Mouse (Mus musculus) MEL (cell line): Measurements from ENCODE around the gene Sh2b2. TPM values are rescaled to one million over a fixed set of nuclear protein-coding genes. Genes with fewer than 3 reads are reported as not detected.
A peak's percentile ranks its signal among the peaks of the same experiment; 100 is the strongest.

ENCODE experiments used
- DNase-seq: peaks from one replicate; pipeline ENCODE4 v3.0.0; 2011; ENCODE audit warnings: low read depth, low spot score
- H3K27ac ChIP-seq: 2 replicates; pipeline ENCODE4 v1.5.1; 2012; ENCODE audit warnings: low read depth, mild to moderate bottlenecking, control low read depth, low read length, moderate library complexity; ENCODE audit not compliant: control insufficient read depth
- H3K27me3 ChIP-seq, 2 experiments: fragments of 150-350 bp in 1 of 2; sonication (generic) in 1 of 2; 2 replicates each; pipeline ENCODE4 v1.6.1; 2012; ENCODE audit warnings: low read length in 2 of 2, mild to moderate bottlenecking in 2 of 2, improper control_type of control experiment in 1 of 2, moderate library complexity in 1 of 2; ENCODE audit not compliant: insufficient read depth in 2 of 2, control insufficient read depth in 1 of 2
- H3K36me3 ChIP-seq, 2 experiments: 2 replicates each; pipeline ENCODE4 v1.6.1; 2012 to 2014; ENCODE audit warnings: low read length in 2 of 2, improper control_type of control experiment in 1 of 2, inconsistent platforms in 1 of 2, mild to moderate bottlenecking in 1 of 2; ENCODE audit not compliant: insufficient read depth in 2 of 2, control insufficient read depth in 1 of 2
- H3K4me1 ChIP-seq, 2 experiments: fragments of 150-350 bp in 1 of 2; sonication (generic) in 1 of 2; 2 replicates each; pipeline ENCODE4 v1.6.1; 2012; ENCODE audit warnings: low read length in 2 of 2, improper control_type of control experiment in 1 of 2, mild to moderate bottlenecking in 1 of 2; ENCODE audit not compliant: insufficient read depth in 2 of 2, control insufficient read depth in 1 of 2
- H3K4me3 ChIP-seq, 2 experiments: fragments of 150-350 bp in 1 of 2; sonication (generic) in 1 of 2; 2 replicates each; pipeline ENCODE4 v1.5.1; 2012; ENCODE audit warnings: low read depth in 2 of 2, low read length in 2 of 2, mild to moderate bottlenecking in 2 of 2, moderate library complexity in 2 of 2, control low read depth in 1 of 2, improper control_type of control experiment in 1 of 2; ENCODE audit not compliant: control insufficient read depth in 1 of 2, insufficient read depth in 1 of 2
- H3K79me2 ChIP-seq: 2 replicates; pipeline ENCODE4 v1.6.1; 2012; ENCODE audit warnings: mild to moderate bottlenecking, low read length, moderate library complexity; ENCODE audit not compliant: control insufficient read depth, poor library complexity, insufficient read depth
- H3K9ac ChIP-seq: 2 replicates; pipeline ENCODE4 v1.6.1; 2012; ENCODE audit warnings: low read depth, mild to moderate bottlenecking, control low read depth, low read length, moderate library complexity; ENCODE audit not compliant: control insufficient read depth, poor library complexity, severe bottlenecking
- H3K9me3 ChIP-seq: fragments of 150-350 bp; sonication (generic); replicated peaks from 2 replicates; pipeline ENCODE4 v1.6.1; 2012; ENCODE audit warnings: mild to moderate bottlenecking, low read length, improper control_type of control experiment, moderate library complexity; ENCODE audit not compliant: insufficient read depth
- BHLHE40 ChIP-seq: IDR thresholded peaks from 2 replicates; pipeline ENCODE4 v1.6.1; 2012; ENCODE audit warnings: low read depth, mild to moderate bottlenecking, inconsistent platforms, low read length, improper control_type of control experiment, borderline replicate concordance
- CHD1 ChIP-seq: IDR thresholded peaks from 2 replicates; pipeline ENCODE4 v1.6.1; 2012; ENCODE audit warnings: low read depth, mild to moderate bottlenecking, inconsistent platforms, low read length, improper control_type of control experiment
- CTCF ChIP-seq, 3 experiments: IDR thresholded peaks in 2 of 3; conservative IDR thresholded peaks in 1 of 3; 2 replicates each; pipeline ENCODE4 v1.5.1; 2011 to 2012; ENCODE audit warnings: low read length in 3 of 3, low read depth in 2 of 3, mild to moderate bottlenecking in 2 of 3, improper control_type of control experiment in 1 of 3, inconsistent platforms in 1 of 3, mixed read lengths in 1 of 3, moderate library complexity in 1 of 3; ENCODE audit not compliant: control insufficient read depth in 1 of 3, insufficient read depth in 1 of 3, poor library complexity in 1 of 3, severe bottlenecking in 1 of 3
- ETS1 ChIP-seq: IDR thresholded peaks from 2 replicates; pipeline ENCODE4 v1.6.1; 2012; ENCODE audit warnings: low read depth, mild to moderate bottlenecking, inconsistent platforms, low read length, improper control_type of control experiment, moderate library complexity
- GATA1 ChIP-seq: IDR thresholded peaks from 2 replicates; pipeline ENCODE4 v1.6.1; 2011; ENCODE audit warnings: low read depth, low read length, improper control_type of control experiment
- HCFC1 ChIP-seq: IDR thresholded peaks from 2 replicates; pipeline ENCODE4 v1.6.1; 2012; ENCODE audit warnings: low read depth, mild to moderate bottlenecking, inconsistent platforms, low read length, improper control_type of control experiment, moderate library complexity
- KAT2A ChIP-seq: conservative IDR thresholded peaks from 2 replicates; pipeline ENCODE4 v1.6.1; 2012; ENCODE audit warnings: low read depth, low read length, improper control_type of control experiment, inconsistent platforms
- MAFK ChIP-seq: IDR thresholded peaks from 2 replicates; pipeline ENCODE4 v1.6.1; 2011; ENCODE audit warnings: low read depth, mild to moderate bottlenecking, low read length, improper control_type of control experiment, borderline replicate concordance
- MAX ChIP-seq: IDR thresholded peaks from 2 replicates; pipeline ENCODE4 v1.6.1; 2011; ENCODE audit warnings: low read length, improper control_type of control experiment
- MAZ ChIP-seq: IDR thresholded peaks from 2 replicates; pipeline ENCODE4 v1.6.1; 2012; ENCODE audit warnings: low read depth, mild to moderate bottlenecking, inconsistent platforms, low read length, improper control_type of control experiment
- MXI1 ChIP-seq: IDR thresholded peaks from 2 replicates; pipeline ENCODE4 v1.6.1; 2011; ENCODE audit warnings: mild to moderate bottlenecking, low read depth, low read length, improper control_type of control experiment
- MYB ChIP-seq: IDR thresholded peaks from 2 replicates; pipeline ENCODE4 v1.6.1; 2011; ENCODE audit warnings: mild to moderate bottlenecking, low read depth, low read length, improper control_type of control experiment
- MYC ChIP-seq: IDR thresholded peaks from 2 replicates; pipeline ENCODE4 v1.6.1; 2011; ENCODE audit warnings: low read depth, mild to moderate bottlenecking, low read length, improper control_type of control experiment, moderate library complexity
- NELFE ChIP-seq: IDR thresholded peaks from 2 replicates; pipeline ENCODE4 v1.6.1; 2011; ENCODE audit warnings: low read depth, low read length, improper control_type of control experiment
- NRF1 ChIP-seq: IDR thresholded peaks from 2 replicates; pipeline ENCODE4 v1.6.1; 2014; ENCODE audit warnings: low read depth, mild to moderate bottlenecking, inconsistent platforms, low read length, improper control_type of control experiment, moderate library complexity; ENCODE audit not compliant: poor library complexity, insufficient read depth, severe bottlenecking
- POLR2A ChIP-seq, 2 experiments: IDR thresholded peaks; 2 replicates each; pipeline ENCODE4 v1.6.1; 2011 to 2012; ENCODE audit warnings: low read length in 2 of 2, mild to moderate bottlenecking in 2 of 2, control low read depth in 1 of 2, improper control_type of control experiment in 1 of 2, low read depth in 1 of 2, moderate library complexity in 1 of 2; ENCODE audit not compliant: control insufficient read depth in 1 of 2, insufficient read depth in 1 of 2, poor library complexity in 1 of 2
- RCOR1 ChIP-seq: IDR thresholded peaks from 2 replicates; pipeline ENCODE4 v1.6.1; 2012; ENCODE audit warnings: low read depth, mild to moderate bottlenecking, inconsistent platforms, low read length, improper control_type of control experiment
- SIN3A ChIP-seq: IDR thresholded peaks from 2 replicates; pipeline ENCODE4 v1.6.1; 2012; ENCODE audit warnings: low read length, improper control_type of control experiment, inconsistent platforms
- TBP ChIP-seq: IDR thresholded peaks from 2 replicates; pipeline ENCODE4 v1.8.0; 2011; ENCODE audit warnings: low read depth, low read length, improper control_type of control experiment
- UBTF ChIP-seq: IDR thresholded peaks from 2 replicates; pipeline ENCODE4 v1.6.1; 2012; ENCODE audit warnings: low read depth, mild to moderate bottlenecking, inconsistent platforms, low read length, improper control_type of control experiment, moderate library complexity, borderline replicate concordance; ENCODE audit not compliant: insufficient read depth
- USF1 ChIP-seq: IDR thresholded peaks from 2 replicates; pipeline ENCODE4 v1.6.1; 2014; ENCODE audit warnings: low read depth, mild to moderate bottlenecking, inconsistent platforms, low read length, improper control_type of control experiment, moderate library complexity
- USF2 ChIP-seq, 2 experiments: IDR thresholded peaks; 2 replicates each; pipeline ENCODE4 v1.6.1; 2011 to 2012; ENCODE audit warnings: improper control_type of control experiment in 2 of 2, low read length in 2 of 2, borderline replicate concordance in 1 of 2, inconsistent platforms in 1 of 2, low read depth in 1 of 2, mild to moderate bottlenecking in 1 of 2; ENCODE audit not compliant: insufficient read depth in 1 of 2
- ZC3H11A ChIP-seq: IDR thresholded peaks from 2 replicates; pipeline ENCODE4 v1.6.1; 2012; ENCODE audit warnings: low read depth, mild to moderate bottlenecking, inconsistent platforms, low read length, improper control_type of control experiment
- ZMIZ1 ChIP-seq: IDR thresholded peaks from 2 replicates; pipeline ENCODE4 v1.6.1; 2012; ENCODE audit warnings: low read depth, mild to moderate bottlenecking, inconsistent platforms, low read length, improper control_type of control experiment, moderate library complexity
- ZNF384 ChIP-seq: IDR thresholded peaks from 2 replicates; pipeline ENCODE4 v1.6.1; 2012; ENCODE audit warnings: low read depth, mild to moderate bottlenecking, inconsistent platforms, low read length, improper control_type of control experiment
- polyA plus RNA-seq, 2 experiments: library from polyadenylated mRNA; stranded (reverse) in 1 of 2; unstranded in 1 of 2; fragments of >175 nt in 1 of 2; fragments of >200 nt in 1 of 2; gene quantifications; 2 replicates each; pipeline versions ENCODE4 v1.2.1 to v1.2.4; 2012; ENCODE audit warnings: low replicate concordance in 2 of 2, low read depth in 1 of 2; ENCODE audit not compliant: insufficient read length in 2 of 2, insufficient read depth in 1 of 2, missing spikeins in 1 of 2
- total RNA-seq: library from RNA; depleted of rRNA; stranded (reverse); fragments of 300-350 nt; gene quantifications from 2 replicates; pipeline ENCODE4 v1.2.3, GENCODE M21; 2012

The Sh2b2 gene
- total and polyA plus RNA-seq, 3 experiments: 0.07 TPM; not detected in 2

DNA sequence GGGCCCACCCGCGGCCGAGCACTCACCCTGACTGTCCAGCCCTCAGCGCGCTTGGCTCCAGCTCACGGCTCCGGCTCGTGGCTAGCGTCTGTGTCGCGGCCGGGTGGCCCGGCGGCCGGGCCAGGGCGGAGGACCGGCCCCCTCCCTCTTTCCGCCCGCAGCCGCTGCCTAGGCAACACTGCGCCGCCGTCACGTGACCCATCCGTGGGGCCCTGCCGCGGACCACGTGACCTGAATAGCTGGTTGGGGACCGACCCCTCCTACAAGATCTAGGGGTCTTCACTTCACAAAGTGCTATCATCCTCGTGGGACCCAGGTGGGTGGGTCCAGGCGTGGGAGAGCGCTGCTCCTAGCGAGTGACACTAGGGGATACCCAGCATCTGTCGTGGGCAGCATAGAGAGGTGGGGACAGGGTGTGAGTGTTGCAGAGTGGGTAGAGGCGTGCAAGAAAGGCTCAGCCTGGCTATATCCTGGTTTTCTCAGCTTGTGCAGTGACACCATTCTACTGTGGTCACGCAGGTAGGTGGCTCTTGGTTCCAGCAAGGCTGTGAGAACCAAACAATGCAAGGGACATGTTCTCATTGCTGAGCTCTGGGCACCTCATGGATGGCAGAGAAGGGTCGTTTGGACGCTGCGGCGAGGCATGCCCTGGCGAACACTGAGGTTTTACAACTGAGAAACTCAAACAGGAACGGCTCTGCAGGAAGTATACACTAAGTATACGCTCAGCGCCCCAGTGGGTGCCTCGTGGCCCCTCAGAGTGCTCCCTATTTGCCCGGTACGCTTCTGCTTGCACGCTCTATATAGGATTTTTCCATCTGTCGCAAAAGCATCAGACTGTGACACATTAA lies 75.6 kb downstream of the Sh2b2 start, which contains the start of gene Orai2:
Orai2 (minus strand) TSS at position 202 of the 851 bp plus-strand sequence.
- peaks cover 2 to 15% of the 10 kb centered on the region in 2 experiments; a peak in 3 of 4 replicates for H3K36me3 ChIP-seq
- H3K27me3 ChIP-seq: no peaks in the 10 kb centered on the region
- TF ChIP-seq UBTF (0 out of 2 replicates have a peak, but pooled peaks have one; percentile 63), KAT2A (no peak), NELFE (peak; percentile 35), HCFC1 (no peak), ZNF384 (no peak), MXI1 (peak; percentile 89), TBP (no peak), ZMIZ1 (peak; percentile 41; the same call in 1 of the 2 replicates), CTCF (IDR thresholded peaks at IDR 0.05 in 2 of 3, conservative IDR thresholded peaks at IDR 0.05 in 1 of 3; ENCODE audit: control insufficient read depth in 1 of 3, insufficient read depth in 1 of 3, low read depth in 2 of 3, low read length in 3 of 3, poor library complexity in 1 of 3, severe bottlenecking in 1 of 3) (no peak), BHLHE40 (peak; percentile 65; the same call in 1 of the 2 replicates), USF1 (peak; percentile 96), MAX (peak; percentile 97), USF2 (IDR thresholded peaks at IDR 0.05; ENCODE audit: borderline replicate concordance in 1 of 2, insufficient read depth in 1 of 2, low read depth in 1 of 2, low read length in 2 of 2) (peak; percentile 95 to 98), NRF1 (no peak), ZC3H11A (no peak), CHD1 (no peak), MYB (no peak), GATA1 (no peak), ETS1 (peak; percentile 17; the same call in 1 of the 2 replicates), MYC (no peak; the same call in 1 of the 2 replicates), RCOR1 (no peak), POLR2A (IDR thresholded peaks at IDR 0.05; ENCODE audit: control insufficient read depth in 1 of 2, insufficient read depth in 1 of 2, low read depth in 1 of 2, low read length in 2 of 2, poor library complexity in 1 of 2) (peak in 1 of 2 experiments; percentile 24; a peak in 2 of 4 replicates), MAZ (peak; percentile 74; the same call in 1 of the 2 replicates), MAFK (no peak), SIN3A (no peak; the same call in none of the 2 replicates)
- no peaks in the 10 kb centered on the region for H3K9me3 ChIP-seq
- peak; percentile 88 for DNase-seq
- H3K4me1 ChIP-seq: peaks cover 0 to 29% of the 10 kb centered on the region in 2 experiments
- H3K4me3 ChIP-seq: peak within 1 kb of the TSS; percentile 78 to 81
- H3K79me2 ChIP-seq: peaks cover 14% of the 10 kb centered on the region
- peak within 1 kb of the TSS; percentile 94 for H3K27ac ChIP-seq
- H3K9ac ChIP-seq: peak within 1 kb of the TSS; percentile 80
